Mouse (Mus musculus) liver, embryonic 18 days (tissue): ENCODE results near the gene Ddost. TPM values are rescaled to one million over a fixed set of nuclear protein-coding genes. Genes with fewer than 3 reads are reported as not detected.

Source experiments
- polyA plus RNA-seq: library from polyadenylated mRNA; depleted of rRNA; stranded (reverse); fragments of >200 nt; gene quantifications from 2 replicates; pipeline ENCODE4 v1.2.3, GENCODE M21; 2012; rRNA removed

Gene Ddost
- 113 and 114 TPM in 2 replicates for polyA plus RNA-seq

GRCm38 (mm10) chr4:138304340-138305104 is at the start of gene Ddost:
Ddost (plus strand) TSS chr4:138304730.

GRCm38 (mm10) chr4:138326077-138326695 is 21.7 kb downstream of the Ddost start, which contains the start of gene Pink1:
Pink1 (minus strand) TSS chr4:138326307.

Other genes starting within 250 kb of the Ddost start
- gene Hp1bp3, start 88.4 kb upstream of the Ddost start, polyA plus RNA-seq: 34.5 and 39.4 TPM in 2 replicates
- gene Sh2d5, start 54.3 kb upstream of the Ddost start, polyA plus RNA-seq: 0.97 and 1.0 TPM in 2 replicates
- 0.31 and 0.35 TPM in 2 replicates for gene Kif17, start 54.3 kb upstream of the Ddost start, polyA plus RNA-seq
- gene Pink1, start 21.6 kb downstream of the Ddost start, polyA plus RNA-seq: 28.0 and 29.4 TPM in 2 replicates
- 6.0 TPM in 2 replicates for gene Cda, start 63.3 kb downstream of the Ddost start, polyA plus RNA-seq
- gene Fam43b, start 91.8 kb downstream of the Ddost start, polyA plus RNA-seq: not detected in 2 replicates
- 5.7 and 6.4 TPM in 2 replicates for gene Mul1, start 129.9 kb downstream of the Ddost start, polyA plus RNA-seq
- 6.9 and 7.1 TPM in 2 replicates for gene Camk2n1, start 149.6 kb downstream of the Ddost start, polyA plus RNA-seq